Mouse (Mus musculus) embryo, embryonic 11 days (tissue): ENCODE results near the gene Gm21293.
"Not testable (repeated sequence)": the region's sequence is repeated elsewhere in the genome, so short reads cannot be mapped to it uniquely, and the experiment has no call there.

ENCODE experiments used
- DNase-seq: peaks from one replicate; pipeline ENCODE4 v3.0.0-alpha.2; 2015

Gm21293 gene

DNA sequence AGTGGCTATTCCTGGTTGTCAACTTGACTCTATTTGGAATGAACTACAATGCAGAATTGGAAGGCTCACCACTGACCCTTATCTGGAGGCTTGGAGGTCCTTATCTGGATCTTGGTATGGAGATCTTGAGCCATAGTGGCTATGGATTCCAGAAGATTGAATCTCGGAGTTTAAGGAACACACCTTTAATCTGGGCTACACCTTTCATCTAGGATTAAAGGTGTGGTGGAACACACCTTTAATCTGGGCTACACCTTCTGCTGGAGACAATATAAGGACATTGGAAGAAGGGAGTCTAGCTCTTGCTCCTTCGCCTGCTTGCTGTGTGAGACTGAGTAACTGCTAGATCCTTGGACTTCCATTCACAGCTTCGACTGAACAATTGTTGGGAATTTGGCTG, at the start of gene Gm21293:
Gene Gm21293, plus strand, starts transcription at position 301 of the 400 bp plus-strand sequence.
- not testable (repeated sequence) for DNase-seq

GRCm38 (mm10) chr10:104110044-104110443, 32.7 kb upstream of the Gm21293 start:
- DNase-seq, result no peak

DNA sequence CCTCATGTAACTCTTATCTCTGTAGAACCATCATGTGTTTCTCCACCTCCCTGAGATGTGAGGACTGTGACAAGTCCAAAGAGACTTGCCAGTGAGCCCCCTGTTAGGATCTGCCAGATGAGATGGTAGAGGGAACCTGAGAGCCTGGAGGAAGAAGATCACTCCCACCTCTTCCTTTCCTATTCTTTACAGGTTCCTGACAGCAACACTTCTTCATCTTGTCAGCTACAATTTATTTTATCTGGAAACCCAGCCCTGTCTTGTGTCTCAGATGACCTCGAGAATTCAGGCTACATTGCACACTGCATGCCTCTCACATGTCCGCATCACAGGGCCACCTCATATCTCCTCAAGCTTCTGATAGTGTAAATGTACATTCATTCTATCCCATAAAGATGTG, 24.5 kb upstream of the Gm21293 start:
- no peak for DNase-seq

DNA sequence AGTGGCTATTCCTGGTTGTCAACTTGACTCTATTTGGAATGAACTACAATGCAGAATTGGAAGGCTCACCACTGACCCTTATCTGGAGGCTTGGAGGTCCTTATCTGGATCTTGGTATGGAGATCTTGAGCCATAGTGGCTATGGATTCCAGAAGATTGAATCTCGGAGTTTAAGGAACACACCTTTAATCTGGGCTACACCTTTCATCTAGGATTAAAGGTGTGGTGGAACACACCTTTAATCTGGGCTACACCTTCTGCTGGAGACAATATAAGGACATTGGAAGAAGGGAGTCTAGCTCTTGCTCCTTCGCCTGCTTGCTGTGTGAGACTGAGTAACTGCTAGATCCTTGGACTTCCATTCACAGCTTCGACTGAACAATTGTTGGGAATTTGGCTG, 8.4 kb downstream of the Gm21293 start, which contains the start of gene Gm6763:
Gene Gm6763, plus strand, starts transcription at position 301 of the 400 bp plus-strand sequence.
- DNase-seq, result not testable (repeated sequence)

DNA sequence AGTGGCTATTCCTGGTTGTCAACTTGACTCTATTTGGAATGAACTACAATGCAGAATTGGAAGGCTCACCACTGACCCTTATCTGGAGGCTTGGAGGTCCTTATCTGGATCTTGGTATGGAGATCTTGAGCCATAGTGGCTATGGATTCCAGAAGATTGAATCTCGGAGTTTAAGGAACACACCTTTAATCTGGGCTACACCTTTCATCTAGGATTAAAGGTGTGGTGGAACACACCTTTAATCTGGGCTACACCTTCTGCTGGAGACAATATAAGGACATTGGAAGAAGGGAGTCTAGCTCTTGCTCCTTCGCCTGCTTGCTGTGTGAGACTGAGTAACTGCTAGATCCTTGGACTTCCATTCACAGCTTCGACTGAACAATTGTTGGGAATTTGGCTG, 16.9 kb downstream of the Gm21293 start, which contains the start of gene Gm8764:
Gene Gm8764, plus strand, starts transcription at position 301 of the 400 bp plus-strand sequence.
- DNase-seq, result not testable (repeated sequence)

- DNase-seq, result not testable (repeated sequence)
These were observed 25.4 kb downstream of the Gm21293 start, which contains the start of gene Gm21304 for GRCm38 (mm10) chr10:104168215-104168614. TSS of gene Gm21304 (plus strand) at chr10:104168515.

GRCm38 (mm10) chr10:104176724-104177123, 33.9 kb downstream of the Gm21293 start, which contains the start of gene Gm21312:
TSS of gene Gm21312 (plus strand) at chr10:104177024.
- DNase-seq, result not testable (repeated sequence)

GRCm38 (mm10) chr10:104185233-104185632, 42.4 kb downstream of the Gm21293 start, which contains the start of gene Gm20765:
TSS of gene Gm20765 (plus strand) at chr10:104185533.
- DNase-seq, result not testable (repeated sequence)

GRCm38 (mm10) chr10:104193742-104194141, 51.0 kb downstream of the Gm21293 start, which contains the start of gene Gm4340:
TSS of gene Gm4340 (plus strand) at chr10:104194042.
- DNase-seq, result not testable (repeated sequence)
